18 mouse cellular contexts compared by ENCODE assay signal in genomic region chr12:75845070-75845469, GRCm38 (mm10). TPM values are rescaled to one million over a fixed set of nuclear protein-coding genes. Genes with fewer than 3 reads are reported as not detected.
DNase-seq lines count a peak whose midpoint lies in the region; ATAC-seq and TF ChIP-seq lines count a peak whose summit lies in the region.
"Had no signal": no experiment of that assay in that cellular context is flagged by ENCODE, and none has a peak within 500 bp of the region (broad histone marks: within the 10 kb centered on the region; RNA-seq: fewer than 3 reads in every experiment).

No protein-coding gene starts in this region.

- TF ChIP-seq POLR2A in heart, adult 2 months (IDR thresholded peaks at IDR 0.05; ENCODE audit: insufficient read depth, low read depth, low read length), result no peak
- no peak for TF ChIP-seq POLR2A in kidney, adult 2 months (IDR thresholded peaks at IDR 0.05; ENCODE audit: low read depth, low read length)

- no peaks in the 10 kb centered on the region for H3K9me3 ChIP-seq in heart, embryonic 13.5 days
- H3K9me3 ChIP-seq in lung, embryonic 16.5 days (ENCODE audit: control insufficient read depth, low read length), result no peaks in the 10 kb centered on the region
- H3K9me3 ChIP-seq: embryonic facial prominence, embryonic 12.5 days; forebrain, embryonic 12.5 days; hindbrain, embryonic 15.5 days had no signal

- no peak for ATAC-seq in heart, embryonic 13.5 days (ENCODE audit: extremely low read depth, insufficient number of reproducible peaks, low FRiP score, low TSS enrichment)
- peak; percentile 61; the same call in 1 of the 2 replicates for ATAC-seq in lung, embryonic 16.5 days (ENCODE audit: low read depth)
- ATAC-seq: forebrain, embryonic 16.5 days had no signal

- 35% methylated on average over 9 of the region's 9 CpGs for WGBS in heart, embryonic 13.5 days
- WGBS in heart, adult 2 months, result 45% methylated on average over 9 of the region's 9 CpGs
- WGBS in kidney, adult 2 months, result 53% methylated on average over 9 of the region's 9 CpGs
- 29% methylated on average over 9 of the region's 9 CpGs for WGBS in lung, embryonic 16.5 days

- no peak for TF ChIP-seq EP300 in heart, adult 2 months (IDR thresholded peaks at IDR 0.05; ENCODE audit: insufficient read depth, low read depth, low read length)

- no peaks in the 10 kb centered on the region for H3K27me3 ChIP-seq in heart, embryonic 13.5 days (replicated peaks)
- H3K27me3 ChIP-seq in heart, adult 2 months (ENCODE audit: control insufficient read depth, insufficient read depth, low read length), result no peaks in the 10 kb centered on the region
- H3K27me3 ChIP-seq in kidney, adult 2 months (replicated peaks; ENCODE audit: control insufficient read depth, insufficient read depth, low read length), result no peaks in the 10 kb centered on the region
- no peaks in the 10 kb centered on the region for H3K27me3 ChIP-seq in lung, embryonic 16.5 days (ENCODE audit: control insufficient read depth, insufficient read depth, low read depth, low read length)
- H3K27me3 ChIP-seq: CH12.LX; embryonic facial prominence, embryonic 12.5 days; forebrain, embryonic 12.5 days; hindbrain, embryonic 15.5 days had no signal

- H3K36me3 ChIP-seq in heart, embryonic 13.5 days, result no peaks in the 10 kb centered on the region
- no peaks in the 10 kb centered on the region for H3K36me3 ChIP-seq in heart, adult 2 months (ENCODE audit: control insufficient read depth, insufficient read depth, low read length)
- no peaks in the 10 kb centered on the region for H3K36me3 ChIP-seq in kidney, adult 2 months (ENCODE audit: control insufficient read depth, insufficient read depth, low read length)
- no peaks in the 10 kb centered on the region for H3K36me3 ChIP-seq in lung, embryonic 16.5 days (ENCODE audit: control insufficient read depth, insufficient read depth, low read length)
- H3K36me3 ChIP-seq: embryonic facial prominence, embryonic 12.5 days; forebrain, embryonic 12.5 days; hindbrain, embryonic 15.5 days had no signal

- intact Hi-C loops in heart, adult 2 months (cut with DNase I), result no loop called here
- intact Hi-C loops in gastrocnemius, postnatal 14 days (cut with DNase I; ENCODE audit: low total_unique reads), result no loop called here

- no peak overlapping the region for H3K4me3 ChIP-seq in heart, embryonic 13.5 days
- no peak overlapping the region for H3K4me3 ChIP-seq in heart, adult 2 months
- H3K4me3 ChIP-seq in kidney, adult 2 months (ENCODE audit: insufficient read depth, low read depth, low read length), result no peak overlapping the region
- no peak overlapping the region for H3K4me3 ChIP-seq in lung, embryonic 16.5 days (ENCODE audit: low read length)
- H3K4me3 ChIP-seq: embryonic facial prominence, embryonic 12.5 days; forebrain, embryonic 12.5 days; hindbrain, embryonic 15.5 days had no signal

- peak overlapping the region; percentile 26; the same call in 1 of the 2 replicates for H3K27ac ChIP-seq in heart, embryonic 13.5 days (replicated peaks)
- H3K27ac ChIP-seq in heart, adult 2 months, result no peak overlapping the region
- peak overlapping the region; percentile 91; the same call in 1 of the 2 replicates for H3K27ac ChIP-seq in kidney, adult 2 months (ENCODE audit: insufficient read depth, low read depth, low read length)
- no peak overlapping the region for H3K27ac ChIP-seq in lung, embryonic 16.5 days (ENCODE audit: low read length)
- H3K27ac ChIP-seq: embryonic facial prominence, embryonic 12.5 days; forebrain, embryonic 12.5 days; hindbrain, embryonic 15.5 days had no signal

- no peaks in the 10 kb centered on the region; the same call in 1 of the 2 replicates for H3K79me2 ChIP-seq in heart, adult 2 months (replicated peaks; ENCODE audit: control insufficient read depth, insufficient read depth, low read length)

- DNase-seq in heart, adult 2 months, result no peak
- DNase-seq in kidney, adult 2 months, result no peak
- no peak for DNase-seq in kidney, adult 8-10 months
- no peak for DNase-seq in lung, postnatal 25 days (ENCODE audit: low spot score)
- peak; percentile 64 for DNase-seq in MEL-GATA-1-ER (ENCODE audit: extremely low read depth, low read depth)
- DNase-seq in gastrocnemius, postnatal 14 days, result no peak
- DNase-seq: adrenal gland, postnatal 10 days; cerebellum, adult 11 months; cerebellum, adult 8-10 months; cerebellum, postnatal 14 days; gastrocnemius, postnatal 10 days had no signal

- H3K9ac ChIP-seq in heart, embryonic 13.5 days, result no peak overlapping the region
- no peak overlapping the region for H3K9ac ChIP-seq in heart, adult 2 months (ENCODE audit: low read depth, low read length)
- no peak overlapping the region for H3K9ac ChIP-seq in lung, embryonic 16.5 days (ENCODE audit: low read length)
- H3K9ac ChIP-seq: embryonic facial prominence, embryonic 12.5 days; forebrain, embryonic 12.5 days; hindbrain, embryonic 15.5 days had no signal

- H3K4me1 ChIP-seq in heart, embryonic 13.5 days, result peaks cover 49% of the 10 kb centered on the region
- H3K4me1 ChIP-seq in heart, adult 2 months (ENCODE audit: control insufficient read depth, insufficient read depth, low read length), result peaks cover 5% of the 10 kb centered on the region
- H3K4me1 ChIP-seq in kidney, adult 2 months (ENCODE audit: control insufficient read depth, insufficient read depth, low read length), result peaks cover 43% of the 10 kb centered on the region
- peaks cover 9% of the 10 kb centered on the region for H3K4me1 ChIP-seq in lung, embryonic 16.5 days (replicated peaks; ENCODE audit: control insufficient read depth, insufficient read depth, low read length)
- H3K4me1 ChIP-seq: embryonic facial prominence, embryonic 12.5 days; hindbrain, embryonic 15.5 days had no signal

- TF ChIP-seq CTCF in heart, adult 2 months (IDR thresholded peaks at IDR 0.05), result no peak
- no peak for TF ChIP-seq CTCF in kidney, adult 2 months (conservative IDR thresholded peaks at IDR 0.05; ENCODE audit: insufficient read depth, insufficient read length, low read depth, low read length)

- no peak overlapping the region; the same call in 1 of the 2 replicates for H3K4me2 ChIP-seq in heart, embryonic 13.5 days
- no peak overlapping the region for H3K4me2 ChIP-seq in lung, embryonic 16.5 days (ENCODE audit: low read depth, low read length)
- H3K4me2 ChIP-seq: embryonic facial prominence, embryonic 12.5 days; forebrain, embryonic 12.5 days; hindbrain, embryonic 15.5 days had no signal

RNA-seq across cellular contexts. Expression of gene Syne2, which starts 27.1 kb away (rescaled TPM):
- 45.3 and 49.6 TPM in 2 replicates for polyA plus RNA-seq in heart, embryonic 13.5 days (2015; fragmentation: Nextera tagmentation; extraction: Ambion mirVana)
- 10 to 100 TPM; 33.1 to 33.6 TPM for total RNA-seq in heart, adult 2 months (2021)
- 21.7 and 30.3 TPM in 2 replicates for polyA plus RNA-seq in heart, adult 2 months (2012; rRNA removed)
- polyA plus RNA-seq in kidney, adult 2 months (2012; rRNA removed), result 54.5 and 68.4 TPM in 2 replicates
- 50.8 and 59.5 TPM in 2 replicates for polyA plus RNA-seq in lung, embryonic 16.5 days (2015; fragmentation: Nextera tagmentation; extraction: Ambion mirVana)
- total RNA-seq in gastrocnemius, postnatal 14 days (2021), result 10 to 100 TPM; 18.3 to 20.9 TPM

Comparison
In these comparisons a context has a peak if more than half of its experiments do, and no peak if none do; other contexts are left out.
1. H3K27ac ChIP-seq: peak in heart, embryonic 13.5 days (single experiment) and kidney, adult 2 months (single experiment); none in heart, adult 2 months (single experiment) and lung, embryonic 16.5 days (single experiment).